Mouse (Mus musculus) hindbrain, embryonic 14.5 days (tissue): ENCODE results near the gene Apbb2. TPM values are rescaled to one million over a fixed set of nuclear protein-coding genes. Genes with fewer than 3 reads are reported as not detected.

ENCODE experiments used
- ATAC-seq: fragments of 200-750 bp; cut with Nextera tagmentation; 2 replicates; pipeline ENCODE4 v1.8.0; 2017; ENCODE audit warnings: moderate number of reproducible peaks, mild to moderate bottlenecking, moderate TSS enrichment, moderate library complexity; ENCODE audit not compliant: low FRiP score
- DNase-seq: peaks from one replicate; pipeline ENCODE4 v3.0.0-alpha.2; 2015; ENCODE audit warnings: low spot score
- H3K27ac ChIP-seq: fragments of 300-500 bp; sonication (generic); 2 replicates; pipeline ENCODE4 v1.5.1; 2014; ENCODE audit warnings: mild to moderate bottlenecking, moderate library complexity
- H3K27me3 ChIP-seq: fragments of 300-500 bp; sonication (generic); 2 replicates; pipeline ENCODE4 v1.6.1; 2014; ENCODE audit warnings: mild to moderate bottlenecking, low read length, mixed read lengths; ENCODE audit not compliant: control insufficient read depth, insufficient read depth
- H3K36me3 ChIP-seq: fragments of 300-500 bp; sonication (generic); replicated peaks from 2 replicates; pipeline ENCODE4 v1.6.1; 2014; ENCODE audit not compliant: control insufficient read depth, insufficient read depth
- H3K4me1 ChIP-seq: fragments of 300-500 bp; sonication (generic); replicated peaks from 2 replicates; pipeline ENCODE4 v1.6.1; 2014; ENCODE audit warnings: antibody characterized with exemption, low read length, mixed read lengths; ENCODE audit not compliant: control insufficient read depth, insufficient read depth
- H3K4me2 ChIP-seq: fragments of 300-500 bp; sonication (generic); replicated peaks from 2 replicates; pipeline ENCODE4 v1.6.1; 2014; ENCODE audit warnings: mild to moderate bottlenecking, moderate library complexity
- H3K4me3 ChIP-seq: fragments of 300-500 bp; sonication (generic); replicated peaks from 2 replicates; pipeline ENCODE4 v1.5.1; 2014; ENCODE audit warnings: mild to moderate bottlenecking, low read length
- H3K9ac ChIP-seq: fragments of 300-500 bp; sonication (generic); 2 replicates; pipeline ENCODE4 v1.6.1; 2014
- H3K9me3 ChIP-seq: fragments of 300-500 bp; sonication (generic); 2 replicates; pipeline ENCODE4 v1.6.1; 2016; ENCODE audit warnings: low read length; ENCODE audit not compliant: control insufficient read depth
- WGBS: fragments of 180-500 bp; shearing (Covaris S2); extraction: QIAGEN DNeasy Blood & Tissue Kit; methylation state at CpG from one replicate; pipeline ENCODE4 v1.1.7; 2014; 5-methylcytosine and 5-hydroxymethylcytosine counted together
- polyA plus RNA-seq: library from polyadenylated mRNA; unstranded; fragments of >200 nt; fragmentation: Nextera tagmentation; extraction: Ambion mirVana; gene quantifications from 2 replicates; pipeline ENCODE4 v1.2.1, GENCODE M21; 2014

Gene Apbb2
- polyA plus RNA-seq, 1 experiment from 2014 or later: 113 TPM

- Histone ChIP-seq H3K27me3 (no peaks in the 10 kb centered on the region), H3K4me2 (no peak overlapping the region), H3K9ac (no peak overlapping the region), H3K36me3 (no peaks in the 10 kb centered on the region), H3K4me3 (no peak overlapping the region), H3K4me1 (peaks cover 26% of the 10 kb centered on the region), H3K27ac (no peak overlapping the region), H3K9me3 (no peaks in the 10 kb centered on the region)
- DNase-seq: no peak
- no peak for ATAC-seq
- 68% methylated on average over 7 of the region's 7 CpGs for WGBS
Observed at GRCm38 (mm10) chr5:66420011-66420410, 198.6 kb downstream of the Apbb2 start.

DNA sequence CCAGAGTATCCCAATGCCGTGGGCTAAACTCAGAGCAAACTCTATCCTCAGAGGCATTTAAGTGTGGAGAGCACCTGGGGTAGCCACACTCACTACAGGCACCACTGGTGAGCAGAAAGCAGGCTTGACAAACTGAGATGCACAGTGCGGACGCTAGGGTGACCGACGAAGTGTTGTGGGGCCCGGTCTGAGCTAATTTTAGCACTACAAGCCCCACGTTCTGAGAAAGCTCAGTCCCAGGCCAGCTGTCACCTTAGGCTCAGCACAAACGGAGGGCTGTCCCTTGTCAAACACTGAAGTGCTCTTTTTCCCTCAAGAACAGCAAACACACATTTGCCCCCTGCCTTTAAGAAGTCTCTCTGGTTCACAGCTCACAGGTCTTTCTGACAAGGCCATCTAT, 201.3 kb downstream of the Apbb2 start:
- H3K4me2 ChIP-seq: no peak overlapping the region
- H3K4me1 ChIP-seq: peaks cover 37% of the 10 kb centered on the region
- no peak overlapping the region for H3K4me3 ChIP-seq
- H3K9me3 ChIP-seq: no peaks in the 10 kb centered on the region
- WGBS: 51% methylated on average over 8 of the region's 8 CpGs
- H3K27me3 ChIP-seq: no peaks in the 10 kb centered on the region
- no peak for ATAC-seq
- no peak for DNase-seq
- H3K27ac ChIP-seq: peak overlapping the region; percentile 26; the same call in 1 of the 2 replicates
- no peaks in the 10 kb centered on the region for H3K36me3 ChIP-seq
- no peak overlapping the region for H3K9ac ChIP-seq

DNA sequence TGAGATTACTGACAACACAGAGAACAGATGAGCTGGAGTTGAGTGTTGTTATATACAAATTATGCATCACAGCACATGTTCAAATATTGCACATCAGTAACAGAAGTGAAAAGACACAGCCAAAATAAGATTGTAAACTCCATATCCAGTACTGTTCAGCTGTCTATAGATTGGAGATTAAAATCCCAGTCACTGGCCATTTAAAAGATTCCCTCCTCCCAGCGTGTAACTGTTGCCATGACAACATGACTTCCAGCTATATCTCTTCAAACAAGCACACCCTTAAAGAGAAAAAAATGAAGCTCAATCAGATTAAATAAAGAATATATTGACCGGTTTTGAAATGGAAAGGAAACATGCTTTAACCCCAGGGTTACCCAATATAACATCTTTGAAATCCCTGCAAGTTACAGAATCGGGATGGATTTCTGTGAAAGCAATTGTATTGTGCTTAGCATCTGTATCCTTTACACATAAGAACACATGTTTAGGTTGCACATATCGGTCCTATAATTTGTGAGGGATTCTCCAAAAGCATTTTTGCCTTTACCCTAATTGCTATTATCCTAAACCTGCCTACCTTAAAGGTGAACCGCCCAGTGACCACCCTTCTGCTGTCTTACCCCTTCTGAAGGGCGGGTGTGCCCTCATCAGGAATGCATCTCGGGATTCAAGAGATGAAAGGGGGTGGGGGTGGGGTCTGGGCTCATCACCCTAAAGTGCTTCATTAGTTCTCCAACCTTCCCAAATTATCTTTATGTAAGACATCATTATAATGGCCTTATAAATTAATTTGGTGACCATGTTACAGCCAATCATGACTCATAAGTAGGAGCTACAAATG, 202.7 kb downstream of the Apbb2 start:
- Histone ChIP-seq H3K4me1 (peaks cover 37% of the 10 kb centered on the region), H3K9me3 (no peaks in the 10 kb centered on the region), H3K27ac (peak overlapping the region; percentile 67), H3K9ac (no peak overlapping the region), H3K36me3 (no peaks in the 10 kb centered on the region), H3K27me3 (no peaks in the 10 kb centered on the region), H3K4me3 (no peak overlapping the region), H3K4me2 (0 out of 2 replicates have a peak overlapping the region, but pooled peaks have one; percentile 11)
- peak; percentile 70 for DNase-seq
- 36% methylated on average over 7 of the region's 7 CpGs for WGBS
- ATAC-seq: no peak; the same call in 1 of the 2 replicates

DNA sequence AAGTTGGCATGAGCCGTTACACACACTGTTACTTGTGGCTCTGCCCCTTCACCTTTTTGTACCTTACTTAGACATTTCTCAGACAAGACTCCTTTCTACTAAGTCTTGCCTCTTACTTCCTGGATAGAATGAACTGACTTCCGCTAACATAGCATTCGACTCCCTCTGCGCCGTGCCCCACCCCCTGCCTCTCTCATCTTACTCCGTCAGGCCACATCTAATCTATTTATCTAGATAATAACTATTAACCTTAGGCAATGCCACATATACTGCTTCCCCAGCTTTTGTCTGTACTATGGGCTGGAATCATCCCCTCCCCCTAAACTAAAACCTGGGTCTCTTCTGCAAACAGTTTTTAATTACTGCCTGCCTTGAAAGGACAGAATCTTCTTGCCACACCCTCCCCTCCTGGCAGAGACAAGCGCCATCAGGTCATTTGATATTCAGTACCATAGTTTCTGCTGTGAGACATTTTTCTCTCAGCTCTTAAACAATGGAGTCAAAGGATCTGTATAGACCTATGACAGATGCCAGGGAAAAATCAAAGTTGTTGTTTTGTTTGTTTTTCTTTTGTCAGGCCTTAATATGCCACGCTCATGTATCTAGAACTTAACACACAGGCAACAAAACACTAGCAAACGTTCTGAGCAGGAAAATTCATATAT, 203.4 kb downstream of the Apbb2 start:
- Histone ChIP-seq H3K4me1 (peaks cover 37% of the 10 kb centered on the region), H3K4me3 (no peak overlapping the region), H3K9ac (0 out of 2 replicates have a peak overlapping the region, but pooled peaks have one; percentile 16), H3K9me3 (no peaks in the 10 kb centered on the region), H3K4me2 (no peak overlapping the region), H3K27ac (peak overlapping the region; percentile 67), H3K27me3 (no peaks in the 10 kb centered on the region), H3K36me3 (no peaks in the 10 kb centered on the region)
- DNase-seq (no peak), ATAC-seq (peak; percentile 38; the same call in 1 of the 2 replicates)
- 46% methylated on average over 9 of the region's 9 CpGs for WGBS

DNA sequence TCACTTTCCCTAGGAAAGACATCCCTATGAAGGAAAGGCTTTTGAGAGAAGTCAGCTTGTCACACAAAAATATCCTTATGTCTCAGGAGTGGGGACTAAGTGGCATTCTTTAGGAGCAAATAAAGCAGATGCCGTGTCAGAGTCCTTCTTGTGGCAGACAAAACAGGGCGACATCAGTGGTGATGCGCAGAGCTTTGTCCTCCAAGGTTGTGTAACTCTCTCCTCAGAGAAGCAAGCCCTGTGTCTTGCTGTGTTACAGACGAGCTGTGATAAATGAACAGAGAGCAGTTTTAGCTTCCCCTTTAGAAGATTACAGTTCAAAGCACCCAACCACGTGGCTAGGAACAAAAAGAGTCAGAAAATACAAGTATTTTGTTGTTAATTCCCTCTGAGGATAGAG, 205.2 kb downstream of the Apbb2 start:
- no peak for DNase-seq
- 50% methylated on average over 5 of the region's 5 CpGs for WGBS

DNA sequence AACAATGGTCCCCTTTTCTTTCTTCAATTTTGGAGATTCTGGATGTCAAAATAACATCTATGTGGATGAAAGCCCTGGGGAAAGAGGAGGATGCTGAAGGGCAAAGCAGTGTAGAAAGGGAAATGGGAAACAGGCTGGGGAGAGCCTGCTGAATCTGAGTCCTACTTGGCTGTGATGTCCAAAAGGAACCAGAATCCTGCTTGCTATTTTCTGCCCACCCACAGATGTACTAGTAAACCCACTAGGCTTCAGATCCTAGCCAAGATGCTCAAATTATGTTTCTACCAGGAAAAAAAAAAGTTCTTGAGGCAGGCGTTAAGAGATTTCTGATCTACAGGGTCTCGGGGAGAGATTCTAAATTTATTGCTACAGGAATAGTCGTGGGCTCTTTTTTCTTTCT, 205.8 kb downstream of the Apbb2 start:
- H3K9ac ChIP-seq: no peak overlapping the region
- WGBS: 82% methylated on average over 3 of the region's 3 CpGs

More for the DNA sequence above, 205.2 kb downstream of the Apbb2 start:
- Histone ChIP-seq H3K27ac (peak overlapping the region; percentile 49; the same call in 1 of the 2 replicates), H3K27me3 (no peaks in the 10 kb centered on the region), H3K4me2 (no peak overlapping the region), H3K9me3 (no peaks in the 10 kb centered on the region), H3K4me3 (no peak overlapping the region), H3K4me1 (peaks cover 37% of the 10 kb centered on the region), H3K36me3 (no peaks in the 10 kb centered on the region), H3K9ac (no peak overlapping the region; the same call in 1 of the 2 replicates)
- ATAC-seq: no peak

GRCm38 (mm10) chr5:66408546-66408945, 210.0 kb downstream of the Apbb2 start:
- H3K9me3 ChIP-seq: no peaks in the 10 kb centered on the region
- H3K27me3 ChIP-seq: no peaks in the 10 kb centered on the region
- H3K4me1 ChIP-seq: 0 out of 2 replicates have a peak, but pooled peaks cover 7% of the 10 kb centered on the region
- no peaks in the 10 kb centered on the region for H3K36me3 ChIP-seq
- no peak for ATAC-seq
- H3K4me3 ChIP-seq: no peak overlapping the region
- no peak overlapping the region for H3K27ac ChIP-seq
- H3K9ac ChIP-seq: no peak overlapping the region
- no peak for DNase-seq
- WGBS: 82% methylated on average over 5 of the region's 5 CpGs
- no peak overlapping the region for H3K4me2 ChIP-seq

More for the DNA sequence above, 205.8 kb downstream of the Apbb2 start:
- Histone ChIP-seq H3K4me3 (no peak overlapping the region), H3K4me1 (peaks cover 32% of the 10 kb centered on the region), H3K9me3 (no peaks in the 10 kb centered on the region), H3K4me2 (no peak overlapping the region), H3K36me3 (no peaks in the 10 kb centered on the region), H3K27me3 (no peaks in the 10 kb centered on the region), H3K27ac (0 out of 2 replicates have a peak overlapping the region, but pooled peaks have one; percentile 49)
- ATAC-seq: no peak
- DNase-seq: no peak

DNA sequence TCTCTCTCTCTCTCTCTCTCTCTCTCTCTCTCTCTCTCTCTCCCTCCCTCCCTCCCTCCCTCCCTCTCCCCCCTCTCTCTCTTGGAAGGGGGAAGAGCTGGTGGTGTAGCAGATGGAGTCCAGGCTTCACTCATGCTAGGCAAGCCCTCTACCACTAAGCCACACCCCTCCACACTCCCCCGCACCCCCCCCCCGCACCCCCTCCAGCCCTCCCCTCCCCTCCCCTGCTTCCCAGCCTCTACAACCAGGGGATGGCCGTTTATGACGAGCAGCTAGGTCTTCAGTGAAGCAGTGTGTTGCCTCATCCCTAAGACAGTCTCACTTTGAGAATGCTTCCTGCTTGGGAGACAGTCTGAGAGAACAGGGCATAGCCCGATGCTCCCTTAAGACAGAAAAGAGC, 210.6 kb downstream of the Apbb2 start:
- H3K27me3 ChIP-seq: no peaks in the 10 kb centered on the region
- H3K9ac ChIP-seq: no peak overlapping the region
- WGBS: 58% methylated on average over 3 of the region's 5 CpGs
- 0 out of 2 replicates have a peak, but pooled peaks cover 4% of the 10 kb centered on the region for H3K4me1 ChIP-seq
- DNase-seq (no peak), ATAC-seq (no peak)
- no peak overlapping the region for H3K27ac ChIP-seq
- H3K4me2 ChIP-seq: no peak overlapping the region
- H3K36me3 ChIP-seq: no peaks in the 10 kb centered on the region
- no peak overlapping the region for H3K4me3 ChIP-seq
- H3K9me3 ChIP-seq: no peaks in the 10 kb centered on the region

DNA sequence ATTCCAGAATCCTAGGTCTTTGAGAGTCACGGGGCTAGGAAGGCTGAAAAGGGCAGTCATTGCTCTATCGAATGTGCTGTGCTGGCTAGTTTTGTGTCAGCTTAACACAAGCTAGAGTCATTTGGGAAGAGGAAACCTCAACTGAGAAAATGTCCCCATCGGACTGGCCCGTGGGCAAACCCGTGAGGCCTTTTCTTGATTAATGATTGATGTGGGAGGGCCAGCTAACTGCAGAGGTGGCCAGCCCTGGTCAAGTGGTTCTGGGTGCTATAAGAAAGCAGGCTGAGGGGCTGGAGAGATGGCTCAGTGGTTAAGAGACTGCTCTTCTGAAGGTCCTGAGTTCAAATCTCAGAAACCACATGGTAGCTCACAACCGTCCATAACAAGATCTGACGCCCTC, 212.2 kb downstream of the Apbb2 start:
- H3K27ac ChIP-seq: no peak overlapping the region
- no peak overlapping the region for H3K4me2 ChIP-seq
- H3K9me3 ChIP-seq: no peaks in the 10 kb centered on the region
- 92% methylated on average over 7 of the region's 7 CpGs for whole genome bisulfite sequencing
- ATAC-seq (no peak), DNase-seq (no peak)
- H3K9ac ChIP-seq: no peak overlapping the region
- H3K36me3 ChIP-seq: no peaks in the 10 kb centered on the region
- no peaks in the 10 kb centered on the region for H3K4me1 ChIP-seq
- H3K27me3 ChIP-seq: no peaks in the 10 kb centered on the region
- H3K4me3 ChIP-seq: no peak overlapping the region
